Mouse (Mus musculus): ENCODE results near the gene Itpr2. TPM values are rescaled to one million over a fixed set of nuclear protein-coding genes. Genes with fewer than 3 reads are reported as not detected.
A peak's percentile ranks its signal among the peaks of the same experiment; 100 is the strongest.

Itpr2 gene
- polyA plus RNA-seq, 1 experiment = 2.6 TPM

DNA sequence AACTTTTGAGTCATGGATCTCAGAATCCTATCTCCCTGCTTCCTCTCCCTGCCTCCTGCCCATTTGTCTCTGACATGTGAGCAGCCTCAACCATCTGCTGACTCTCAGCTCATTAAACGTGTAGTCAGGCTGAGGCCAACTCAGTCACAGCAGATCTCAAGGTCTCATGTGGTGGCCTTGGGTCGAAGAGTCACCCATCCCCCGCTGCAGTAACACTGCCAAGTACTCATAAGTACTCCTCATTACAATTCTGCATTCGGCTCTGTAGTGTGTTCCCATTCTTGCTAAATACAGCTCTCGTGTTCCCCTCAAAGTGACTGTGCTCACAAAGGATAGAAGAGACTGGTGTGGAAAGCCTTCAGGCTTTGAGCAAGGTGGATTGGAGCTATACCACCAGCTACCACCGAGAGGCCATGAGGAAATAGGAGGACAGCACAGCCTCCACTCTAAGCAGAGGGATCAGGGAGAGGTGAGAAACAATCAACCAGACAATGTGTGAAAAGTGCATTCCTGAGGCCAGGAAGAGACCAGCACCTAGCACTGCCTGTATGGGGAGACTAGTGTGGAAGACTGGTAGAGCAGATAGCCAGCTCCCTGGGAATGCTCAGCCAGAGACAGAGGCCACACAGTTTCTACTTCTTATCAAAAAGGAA, 170.9 kb downstream of the Itpr2 start:
- TF ChIP-seq MAX (IDR thresholded peaks at IDR 0.05) (no peak), FOSL1 (IDR thresholded peaks at IDR 0.05; ENCODE audit: insufficient read depth, low read length, poor library complexity, severe bottlenecking) (no peak), CEBPB (IDR thresholded peaks at IDR 0.05; ENCODE audit: low read depth) (no peak), USF1 (IDR thresholded peaks at IDR 0.05; ENCODE audit: low read depth) (no peak), MYOD1 (IDR thresholded peaks at IDR 0.05; ENCODE audit: control insufficient read depth, insufficient read length, low read depth) (no peak), CTCF (IDR thresholded peaks at IDR 0.05; ENCODE audit: control insufficient read depth, insufficient read depth, insufficient read length) (no peak), MYOG (IDR thresholded peaks at IDR 0.05; ENCODE audit: control insufficient read depth, extremely low read depth, insufficient read length) (no peak)
- no peak overlapping the region for H3K4me3 ChIP-seq (ENCODE audit: insufficient read depth, poor library complexity, severe bottlenecking)
- no peak overlapping the region for H3ac ChIP-seq (ENCODE audit: control insufficient read depth, insufficient read length, low read depth)
- H3K27me3 ChIP-seq (ENCODE audit: control insufficient read depth, insufficient read depth, insufficient read length) = no peaks in the 10 kb centered on the region
- no peaks in the 10 kb centered on the region for H3K79me3 ChIP-seq (ENCODE audit: low read depth)
- H3K79me2 ChIP-seq (ENCODE audit: control insufficient read depth, insufficient read depth) = no peaks in the 10 kb centered on the region
- H3K36me3 ChIP-seq (ENCODE audit: control insufficient read depth, insufficient read depth) = peaks cover under 1% of the 10 kb centered on the region

GRCm38 (mm10) chr6:146329079-146329478, 172.9 kb downstream of the Itpr2 start:
- Histone ChIP-seq H3K27me3 (ENCODE audit: control insufficient read depth, insufficient read depth, insufficient read length) (no peaks in the 10 kb centered on the region), H3K79me3 (ENCODE audit: low read depth) (no peaks in the 10 kb centered on the region), H3K36me3 (ENCODE audit: control insufficient read depth, insufficient read depth) (peaks cover 3% of the 10 kb centered on the region), H3K4me3 (ENCODE audit: insufficient read depth, poor library complexity, severe bottlenecking) (no peak overlapping the region), H3K79me2 (ENCODE audit: control insufficient read depth, insufficient read depth) (no peaks in the 10 kb centered on the region), H3ac (ENCODE audit: control insufficient read depth, insufficient read length, low read depth) (no peak overlapping the region)
- TF ChIP-seq MYOD1 (IDR thresholded peaks at IDR 0.05; ENCODE audit: control insufficient read depth, insufficient read length, low read depth) (no peak), USF1 (IDR thresholded peaks at IDR 0.05; ENCODE audit: low read depth) (no peak), CTCF (IDR thresholded peaks at IDR 0.05; ENCODE audit: control insufficient read depth, insufficient read depth, insufficient read length) (no peak), FOSL1 (IDR thresholded peaks at IDR 0.05; ENCODE audit: insufficient read depth, low read length, poor library complexity, severe bottlenecking) (no peak), MAX (IDR thresholded peaks at IDR 0.05) (no peak), CEBPB (IDR thresholded peaks at IDR 0.05; ENCODE audit: low read depth) (no peak), MYOG (IDR thresholded peaks at IDR 0.05; ENCODE audit: control insufficient read depth, extremely low read depth, insufficient read length) (no peak)

DNA sequence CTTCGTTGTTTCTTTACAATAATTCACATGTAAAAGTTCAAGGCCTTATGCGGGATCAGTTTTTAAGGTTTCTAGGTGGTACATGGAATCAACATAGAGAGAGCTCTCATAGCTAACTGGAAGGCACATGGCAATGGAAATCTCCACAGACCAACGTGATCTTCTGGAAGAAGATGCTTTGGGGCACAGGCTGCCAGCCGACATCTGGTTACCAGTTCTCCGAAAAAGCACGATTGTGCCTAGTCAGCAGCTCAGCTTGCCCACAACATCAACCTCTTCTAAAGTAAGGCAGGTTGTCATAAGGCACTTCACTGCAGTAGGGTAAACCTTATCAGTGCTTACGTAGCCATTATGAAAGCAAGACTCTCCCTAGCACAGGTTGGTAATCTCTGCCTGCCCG, 175.4 kb downstream of the Itpr2 start:
- H3K79me3 ChIP-seq (ENCODE audit: low read depth) = no peaks in the 10 kb centered on the region
- H3ac ChIP-seq (ENCODE audit: control insufficient read depth, insufficient read length, low read depth) = no peak overlapping the region
- H3K4me3 ChIP-seq (ENCODE audit: insufficient read depth, poor library complexity, severe bottlenecking) = no peak overlapping the region
- H3K79me2 ChIP-seq (ENCODE audit: control insufficient read depth, insufficient read depth) = no peaks in the 10 kb centered on the region
- no peaks in the 10 kb centered on the region for H3K27me3 ChIP-seq (ENCODE audit: control insufficient read depth, insufficient read depth, insufficient read length)
- TF ChIP-seq MYOD1 (IDR thresholded peaks at IDR 0.05; ENCODE audit: control insufficient read depth, insufficient read length, low read depth) (no peak), USF1 (IDR thresholded peaks at IDR 0.05; ENCODE audit: low read depth) (no peak), CTCF (IDR thresholded peaks at IDR 0.05; ENCODE audit: control insufficient read depth, insufficient read depth, insufficient read length) (no peak), MAX (IDR thresholded peaks at IDR 0.05) (no peak), MYOG (IDR thresholded peaks at IDR 0.05; ENCODE audit: control insufficient read depth, extremely low read depth, insufficient read length) (no peak)
- peaks cover 3% of the 10 kb centered on the region for H3K36me3 ChIP-seq (ENCODE audit: control insufficient read depth, insufficient read depth)

DNA sequence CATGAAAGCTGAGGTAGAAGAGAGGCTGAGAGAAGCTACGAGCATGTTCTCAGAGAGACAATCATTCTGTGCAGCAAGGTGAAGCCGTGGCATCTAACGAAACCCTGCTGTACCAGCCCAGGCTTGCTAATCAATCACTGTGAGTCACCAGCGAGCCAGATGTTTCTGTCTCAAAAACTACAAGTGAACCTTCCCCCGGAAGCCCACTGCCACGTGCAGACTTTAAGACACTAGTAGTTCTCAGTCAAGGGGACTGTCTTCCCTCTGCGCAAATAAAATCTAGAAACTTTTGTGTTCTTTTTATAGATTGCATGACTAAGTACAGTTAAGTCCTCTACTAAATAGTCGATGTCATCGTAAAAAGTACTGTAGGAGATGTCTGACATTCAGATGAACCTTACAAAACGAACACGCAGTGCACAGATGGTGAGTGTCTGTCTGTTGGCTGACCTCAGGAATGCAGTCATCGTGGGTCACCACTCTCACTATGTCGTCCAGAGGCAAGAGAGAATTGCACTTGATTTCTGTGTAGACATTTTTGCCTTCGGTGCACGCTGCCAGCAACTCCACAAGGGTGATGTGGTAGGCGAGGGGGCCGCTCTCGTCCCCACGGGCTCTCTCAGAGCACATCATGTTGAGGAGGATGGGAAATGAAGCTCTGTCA, 177.3 kb downstream of the Itpr2 start:
- no peak overlapping the region for H3K4me3 ChIP-seq (ENCODE audit: insufficient read depth, poor library complexity, severe bottlenecking)
- H3K79me2 ChIP-seq (ENCODE audit: control insufficient read depth, insufficient read depth) = no peaks in the 10 kb centered on the region
- no peak for TF ChIP-seq CTCF (IDR thresholded peaks at IDR 0.05; ENCODE audit: control insufficient read depth, insufficient read depth, insufficient read length)
- peak; percentile 42 for TF ChIP-seq MYOD1 (IDR thresholded peaks at IDR 0.05; ENCODE audit: control insufficient read depth, insufficient read length, low read depth)
- peak; percentile 20 for TF ChIP-seq USF1 (IDR thresholded peaks at IDR 0.05; ENCODE audit: low read depth)
- no peaks in the 10 kb centered on the region for H3K27me3 ChIP-seq (ENCODE audit: control insufficient read depth, insufficient read depth, insufficient read length)
- peaks cover 3% of the 10 kb centered on the region for H3K36me3 ChIP-seq (ENCODE audit: control insufficient read depth, insufficient read depth)
- no peak overlapping the region for H3ac ChIP-seq (ENCODE audit: control insufficient read depth, insufficient read length, low read depth)
- no peaks in the 10 kb centered on the region for H3K79me3 ChIP-seq (ENCODE audit: low read depth)

DNA sequence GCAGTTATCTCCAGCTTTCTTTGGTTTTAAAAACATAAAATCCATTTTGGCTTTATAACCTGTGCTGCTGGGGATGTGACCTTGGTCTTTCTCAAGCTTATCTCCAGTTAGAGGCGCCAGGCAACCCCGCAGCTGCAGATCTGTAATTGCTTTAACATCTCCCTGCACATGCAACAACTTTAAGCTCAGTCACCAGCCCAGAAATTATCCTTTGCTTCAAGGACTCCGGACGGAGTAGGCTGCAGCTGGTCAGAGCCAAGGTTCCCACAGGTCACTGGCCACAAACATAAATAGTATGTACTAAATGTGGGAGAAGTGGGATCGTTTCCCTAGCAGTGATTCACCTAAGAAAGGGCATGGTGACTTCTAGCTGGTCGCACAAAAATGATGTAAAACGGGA, 179.5 kb downstream of the Itpr2 start:
- Histone ChIP-seq H3K36me3 (ENCODE audit: control insufficient read depth, insufficient read depth) (peaks cover 3% of the 10 kb centered on the region), H3K27me3 (ENCODE audit: control insufficient read depth, insufficient read depth, insufficient read length) (no peaks in the 10 kb centered on the region), H3K79me2 (ENCODE audit: control insufficient read depth, insufficient read depth) (no peaks in the 10 kb centered on the region), H3K79me3 (ENCODE audit: low read depth) (no peaks in the 10 kb centered on the region), H3ac (ENCODE audit: control insufficient read depth, insufficient read length, low read depth) (no peak overlapping the region), H3K4me3 (ENCODE audit: insufficient read depth, poor library complexity, severe bottlenecking) (no peak overlapping the region)
- no peak for TF ChIP-seq MYOG (IDR thresholded peaks at IDR 0.05; ENCODE audit: control insufficient read depth, extremely low read depth, insufficient read length)

GRCm38 (mm10) chr6:146321951-146322350, 180.1 kb downstream of the Itpr2 start:
- Histone ChIP-seq H3K79me2 (ENCODE audit: control insufficient read depth, insufficient read depth) (no peaks in the 10 kb centered on the region), H3K79me3 (ENCODE audit: low read depth) (no peaks in the 10 kb centered on the region), H3K4me3 (ENCODE audit: insufficient read depth, poor library complexity, severe bottlenecking) (no peak overlapping the region), H3ac (ENCODE audit: control insufficient read depth, insufficient read length, low read depth) (no peak overlapping the region), H3K27me3 (ENCODE audit: control insufficient read depth, insufficient read depth, insufficient read length) (no peaks in the 10 kb centered on the region), H3K36me3 (ENCODE audit: control insufficient read depth, insufficient read depth) (peaks cover 3% of the 10 kb centered on the region)
- no peak for TF ChIP-seq CTCF (IDR thresholded peaks at IDR 0.05; ENCODE audit: control insufficient read depth, insufficient read depth, insufficient read length)
- no peak for TF ChIP-seq CEBPB (IDR thresholded peaks at IDR 0.05; ENCODE audit: low read depth)
- TF ChIP-seq MYOG (IDR thresholded peaks at IDR 0.05; ENCODE audit: control insufficient read depth, extremely low read depth, insufficient read length) = no peak
- TF ChIP-seq FOSL1 (IDR thresholded peaks at IDR 0.05; ENCODE audit: insufficient read depth, low read length, poor library complexity, severe bottlenecking) = no peak
- TF ChIP-seq MAX (IDR thresholded peaks at IDR 0.05) = no peak
- TF ChIP-seq USF1 (IDR thresholded peaks at IDR 0.05; ENCODE audit: low read depth) = no peak
- TF ChIP-seq MYOD1 (IDR thresholded peaks at IDR 0.05; ENCODE audit: control insufficient read depth, insufficient read length, low read depth) = no peak

Measured in C2C12 (cell line).